Mouse (Mus musculus) ES-E14 (cell line): ENCODE results near the gene Ccdc107. TPM values are rescaled to one million over a fixed set of nuclear protein-coding genes. Genes with fewer than 3 reads are reported as not detected.

Source experiments
- DNase-seq: peaks from one replicate; pipeline ENCODE4 v3.0.0-alpha.2; 2013; ENCODE audit warnings: low read depth, low spot score
- H3K27ac ChIP-seq: 2 replicates; pipeline ENCODE4 v1.5.1; 2012; ENCODE audit warnings: low read depth, mild to moderate bottlenecking, low read length, moderate library complexity, mixed read lengths; ENCODE audit not compliant: poor library complexity, insufficient read depth, severe bottlenecking
- H3K36me3 ChIP-seq: 2 replicates; pipeline ENCODE4 v1.6.1; 2012; ENCODE audit warnings: mild to moderate bottlenecking, low read length, moderate library complexity, mixed read lengths; ENCODE audit not compliant: control insufficient read depth, poor library complexity, insufficient read depth, severe bottlenecking
- H3K4me1 ChIP-seq, 2 experiments: fragments of 150-350 bp in 1 of 2; sonication (generic) in 1 of 2; 2 replicates each; pipeline ENCODE4 v1.6.1; 2012; ENCODE audit warnings: low read length in 2 of 2, mild to moderate bottlenecking in 1 of 2, mixed read lengths in 1 of 2; ENCODE audit not compliant: control insufficient read depth in 2 of 2, insufficient read depth in 2 of 2, poor library complexity in 1 of 2
- H3K4me3 ChIP-seq, 2 experiments: fragments of 150-350 bp in 1 of 2; sonication (generic) in 1 of 2; 2 replicates each; pipeline ENCODE4 v1.5.1; 2012; ENCODE audit warnings: low read length in 2 of 2, low read depth in 1 of 2, mild to moderate bottlenecking in 1 of 2, mixed read lengths in 1 of 2; ENCODE audit not compliant: insufficient read depth in 1 of 2, poor library complexity in 1 of 2, severe bottlenecking in 1 of 2
- H3K9ac ChIP-seq: 2 replicates; pipeline ENCODE4 v1.6.1; 2012; ENCODE audit warnings: low read depth, mild to moderate bottlenecking, low read length, mixed read lengths; ENCODE audit not compliant: poor library complexity, insufficient read depth, severe bottlenecking
- H3K9me3 ChIP-seq: fragments of 150-350 bp; sonication (generic); 2 replicates; pipeline ENCODE4 v1.6.1; 2012; ENCODE audit warnings: low read depth, mild to moderate bottlenecking, low read length; ENCODE audit not compliant: control insufficient read depth, insufficient read depth
- CHD2 ChIP-seq: IDR thresholded peaks from 2 replicates; pipeline ENCODE4 v1.6.1; 2014; ENCODE audit warnings: mild to moderate bottlenecking, low read depth, low read length, inconsistent platforms
- HCFC1 ChIP-seq: IDR thresholded peaks from 2 replicates; pipeline ENCODE4 v1.6.1; 2012; ENCODE audit warnings: low read length, inconsistent platforms, borderline replicate concordance; ENCODE audit not compliant: insufficient read depth
- MAFK ChIP-seq: IDR thresholded peaks from 2 replicates; pipeline ENCODE4 v1.6.1; 2014; ENCODE audit warnings: mild to moderate bottlenecking, low read depth, low read length, inconsistent platforms; ENCODE audit not compliant: insufficient read depth
- ZC3H11A ChIP-seq: IDR thresholded peaks from 2 replicates; pipeline ENCODE4 v1.6.1; 2012; ENCODE audit warnings: low read depth, mild to moderate bottlenecking, inconsistent platforms, low read length, borderline replicate concordance
- ZNF384 ChIP-seq: IDR thresholded peaks from 2 replicates; pipeline ENCODE4 v1.6.1; 2012; ENCODE audit warnings: low read depth, low read length, inconsistent platforms
- in situ Hi-C, 2 experiments: fragments of 600-800 bp; cut with MboI; formaldehyde crosslinking; loops; one replicate each; pipeline ENCODE4 v1.15.1; 2025; ENCODE audit warnings: low sequenced_read_pairs in 2 of 2, inconsistent platforms in 1 of 2; ENCODE audit not compliant: unreplicated experiment in 2 of 2
- total RNA-seq: library from RNA; depleted of rRNA; stranded (reverse); fragments of 300-350 nt; gene quantifications from 2 replicates; pipeline ENCODE4 v1.2.3, GENCODE M21; 2012

Ccdc107 gene
- total RNA-seq, 1 experiment, result 59.1 TPM

DNA sequence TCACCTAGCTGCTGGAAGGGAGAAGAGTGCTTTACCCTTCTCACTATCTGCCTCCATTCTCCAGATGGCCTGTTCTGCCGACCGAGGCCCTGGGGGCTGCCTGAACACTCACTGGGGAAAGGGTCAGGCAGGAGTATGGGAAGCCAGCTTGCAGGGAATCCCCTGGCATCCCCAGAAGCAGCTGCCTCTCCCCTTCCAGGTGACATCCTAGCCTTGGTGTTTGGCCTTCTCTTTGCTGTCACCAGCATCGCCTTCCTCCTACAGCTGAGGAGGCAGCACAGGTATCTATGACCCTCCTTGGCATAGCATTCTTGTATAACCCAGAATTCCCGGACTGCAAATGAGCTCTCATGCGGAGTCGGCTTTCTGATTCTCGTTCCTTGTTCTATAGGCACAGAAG, 20.0 kb downstream of the Ccdc107 start:
- Histone ChIP-seq H3K36me3 (peaks cover 7% of the 10 kb centered on the region; the same call in 1 of the 2 replicates), H3K9me3 (no peaks in the 10 kb centered on the region), H3K27ac (no peak overlapping the region), H3K4me3 (no peak overlapping the region), H3K9ac (no peak overlapping the region), H3K4me1 (peaks cover 3 to 28% of the 10 kb centered on the region in 2 experiments; a peak in 3 of 4 replicates)
- DNase-seq, result no peak
- TF ChIP-seq ZC3H11A, result no peak
- no peak for TF ChIP-seq MAFK
- TF ChIP-seq ZNF384, result no peak
- no peak for TF ChIP-seq HCFC1
- TF ChIP-seq CHD2, result no peak
- in situ Hi-C loops, result no loop called here

DNA sequence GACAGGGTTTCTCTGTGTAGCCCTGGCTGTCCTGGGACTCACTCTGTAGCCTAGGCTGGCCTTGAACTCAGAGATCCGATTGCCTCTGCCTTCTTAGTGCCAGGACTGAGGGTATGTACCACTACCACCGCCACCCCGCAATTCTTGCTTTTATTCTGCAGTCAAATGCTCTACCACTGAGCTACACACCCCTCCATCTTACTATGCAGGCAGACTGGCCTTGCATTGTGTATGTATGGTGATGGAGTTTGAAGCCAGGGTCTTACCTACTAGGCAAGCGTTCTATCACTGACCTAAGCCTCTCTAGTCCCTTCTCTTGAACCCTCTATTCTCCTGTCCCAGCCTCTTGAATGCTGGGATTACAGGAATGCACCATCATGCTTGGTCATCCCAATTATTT, 20.6 kb downstream of the Ccdc107 start:
- Histone ChIP-seq H3K9ac (no peak overlapping the region), H3K9me3 (no peaks in the 10 kb centered on the region), H3K27ac (no peak overlapping the region), H3K4me1 (peaks cover 3 to 25% of the 10 kb centered on the region in 2 experiments; a peak in 3 of 4 replicates), H3K4me3 (no peak overlapping the region), H3K36me3 (peaks cover 12% of the 10 kb centered on the region; the same call in 1 of the 2 replicates)
- TF ChIP-seq MAFK (no peak), ZNF384 (no peak), CHD2 (no peak), ZC3H11A (no peak), HCFC1 (no peak)
- in situ Hi-C loops, result no loop called here
- DNase-seq, result no peak

DNA sequence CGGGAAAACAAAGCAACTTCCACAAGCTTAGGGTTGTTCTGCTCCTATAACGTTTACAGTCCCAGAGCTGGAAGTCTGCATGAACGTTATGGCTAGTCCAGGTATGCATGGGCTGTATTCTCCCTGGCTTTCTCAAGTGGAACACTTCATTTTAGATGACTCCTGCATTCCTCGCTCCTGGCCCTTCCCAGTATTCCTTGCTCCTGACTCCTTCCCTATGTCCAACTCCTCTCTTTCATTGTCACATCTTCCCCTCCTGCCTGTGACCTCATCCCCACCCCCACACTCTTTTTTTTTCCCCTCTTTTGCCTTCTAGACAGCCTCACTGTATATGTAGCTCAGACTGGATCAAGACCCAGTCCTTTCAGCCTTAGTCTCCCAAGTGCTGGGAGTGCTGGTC, 21.1 kb downstream of the Ccdc107 start:
- no peak for TF ChIP-seq ZC3H11A
- TF ChIP-seq HCFC1, result no peak
- no peak for TF ChIP-seq MAFK
- no peak for TF ChIP-seq CHD2
- TF ChIP-seq ZNF384, result no peak
- Histone ChIP-seq H3K4me3 (no peak overlapping the region), H3K27ac (no peak overlapping the region), H3K9ac (no peak overlapping the region), H3K4me1 (peaks cover 3 to 24% of the 10 kb centered on the region in 2 experiments; a peak in 3 of 4 replicates), H3K9me3 (no peaks in the 10 kb centered on the region), H3K36me3 (peaks cover 12% of the 10 kb centered on the region; the same call in 1 of the 2 replicates)
- in situ Hi-C loops, result no loop called here
- no peak for DNase-seq

DNA sequence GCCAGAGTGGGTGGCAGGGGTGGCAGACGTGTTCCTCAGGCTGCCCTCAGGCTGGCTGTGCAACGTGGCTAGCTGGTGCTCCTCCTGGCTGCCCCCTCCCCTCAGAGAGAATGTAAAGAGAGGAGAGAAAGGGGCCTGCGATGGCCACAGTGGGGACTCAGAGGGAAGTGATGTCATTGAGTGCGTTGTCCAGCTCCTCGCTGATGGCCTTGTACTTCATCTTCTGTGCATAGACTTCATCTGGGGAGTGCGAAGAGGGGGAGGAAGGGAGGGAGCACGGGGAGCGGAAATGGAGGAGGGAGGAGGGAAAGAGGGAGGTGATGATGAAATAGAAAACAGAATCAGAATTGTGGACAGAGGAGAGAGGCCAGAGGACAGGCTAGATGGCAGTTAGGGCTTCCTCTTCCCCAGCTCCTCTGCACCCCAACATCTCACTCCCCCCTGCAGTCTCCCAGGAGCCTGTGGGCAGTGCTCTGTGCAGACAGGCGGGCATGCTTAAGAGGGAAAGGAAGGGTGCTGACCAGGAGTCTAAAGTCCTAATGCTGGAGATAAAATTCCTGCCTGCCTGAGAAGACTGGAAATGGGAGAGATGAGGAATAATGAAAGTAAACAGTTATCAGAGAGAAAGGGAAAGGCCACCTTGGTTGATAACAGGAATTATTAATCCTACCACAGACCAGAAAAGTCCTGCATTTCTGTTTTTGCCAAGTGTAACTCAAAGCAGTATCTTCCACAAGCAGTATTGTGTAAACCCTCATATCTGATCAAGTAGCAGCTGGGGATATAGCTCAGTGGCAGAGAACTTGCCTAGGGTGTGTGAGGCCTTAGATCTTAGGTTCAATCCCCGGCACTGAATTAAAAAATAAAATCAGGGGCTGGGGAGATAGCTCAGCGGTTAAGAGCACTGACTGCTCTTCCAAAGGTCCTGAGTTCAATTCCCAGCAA, 23.3 kb downstream of the Ccdc107 start:
- no peak overlapping the region for H3K27ac ChIP-seq
- in situ Hi-C loops, result no loop called here

More for the DNA sequence above, 23.3 kb downstream of the Ccdc107 start:
- Histone ChIP-seq H3K4me3 (no peak overlapping the region), H3K9ac (no peak overlapping the region), H3K4me1 (peaks cover 3 to 28% of the 10 kb centered on the region in 2 experiments; a peak in 2 of 4 replicates), H3K36me3 (peaks cover 12% of the 10 kb centered on the region; the same call in 1 of the 2 replicates), H3K9me3 (no peaks in the 10 kb centered on the region)
- no peak for TF ChIP-seq MAFK
- no peak for TF ChIP-seq ZNF384
- TF ChIP-seq HCFC1, result no peak
- TF ChIP-seq CHD2, result no peak
- TF ChIP-seq ZC3H11A, result no peak
- no peak for DNase-seq
